Mouse (Mus musculus) heart, adult 9 months (tissue): ENCODE measurements around the gene Vmn1r9.
"Not testable (repeated sequence)": the region's sequence is repeated elsewhere in the genome, so short reads cannot be mapped to it uniquely, and the experiment has no call there.

Experiments
- DNase-seq, 2 experiments: peaks; one replicate each; pipeline ENCODE4 v3.0.0; 2022; ENCODE audit warnings: low spot score in 2 of 2

Gene Vmn1r9

DNA sequence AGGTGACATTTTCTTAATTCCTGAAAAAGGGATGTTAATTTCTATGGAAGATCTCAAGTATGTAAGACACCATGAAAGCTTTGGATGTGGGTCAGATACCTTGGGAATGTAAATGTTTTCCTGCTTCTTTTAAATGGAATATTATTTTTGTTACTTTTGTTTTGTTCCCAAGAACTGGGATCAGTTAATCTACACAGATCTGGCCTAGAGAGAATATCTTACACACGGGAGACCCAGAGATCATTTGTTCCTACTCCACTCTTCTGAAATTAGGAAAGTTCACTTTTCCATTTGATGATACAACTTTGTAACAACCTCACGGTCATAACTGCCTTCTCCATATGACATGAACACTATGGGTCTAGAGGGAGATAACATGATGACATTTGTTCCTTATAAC, at the start of gene Vmn1r9:
Vmn1r9 (plus strand) TSS at position 301 of the 400 bp plus-strand sequence.
- no peak for DNase-seq

- DNase-seq = not testable (repeated sequence)
Observed at GRCm38 (mm10) chr6:57025224-57025623, 41.4 kb upstream of the Vmn1r9 start, which contains the start of gene Vmn1r7. Vmn1r7 (minus strand) TSS chr6:57025324.

GRCm38 (mm10) chr6:57031984-57032383, 34.6 kb upstream of the Vmn1r9 start, which contains the start of gene Vmn1r8:
Vmn1r8 (plus strand) TSS chr6:57032284.
- no peak for DNase-seq

DNA sequence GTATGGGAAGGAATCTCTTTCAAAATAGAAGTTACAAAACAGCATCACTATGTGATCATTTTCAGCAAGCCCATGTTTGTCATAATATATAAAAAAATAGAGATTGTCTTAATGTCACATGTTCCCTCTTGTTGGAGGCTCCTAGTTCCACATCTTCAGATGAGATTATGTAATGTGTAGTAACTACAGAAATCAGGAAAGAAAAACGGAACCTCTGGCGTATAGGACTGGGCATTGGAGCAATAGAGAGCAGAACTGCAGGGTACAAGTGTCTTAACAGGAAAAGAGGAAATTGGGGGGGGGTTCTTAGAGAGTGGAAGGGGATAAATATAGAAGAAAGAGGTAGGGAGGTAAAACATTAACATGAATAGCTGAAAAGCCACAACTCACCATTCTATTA, 31.9 kb upstream of the Vmn1r9 start:
- DNase-seq = no peak

- no peak for DNase-seq
Observed at GRCm38 (mm10) chr6:57063730-57064129, 2.9 kb upstream of the Vmn1r9 start.

GRCm38 (mm10) chr6:57106358-57106757, 39.8 kb downstream of the Vmn1r9 start:
- no peak for DNase-seq

GRCm38 (mm10) chr6:57109154-57109553, 42.6 kb downstream of the Vmn1r9 start, which contains the start of gene Vmn1r10:
Vmn1r10 (plus strand) TSS chr6:57109454.
- DNase-seq = no peak
